Mouse (Mus musculus) natural killer cell, adult 2 months (primary cell): ENCODE measurements around the gene Glcci1.
A peak's percentile ranks its signal among the peaks of the same experiment; 100 is the strongest.
"Not testable (repeated sequence)": the region's sequence is repeated elsewhere in the genome, so short reads cannot be mapped to it uniquely, and the experiment has no call there.

Experiments
- DNase-seq, 2 experiments: peaks; one replicate each; pipeline ENCODE4 v3.0.0; 2022; ENCODE audit warnings: low spot score in 2 of 2

Gene Glcci1

GRCm38 (mm10) chr6:8495109-8495826 lies 14.1 kb upstream of the Glcci1 start:
- no peak for DNase-seq

- no peak for DNase-seq
Observed at GRCm38 (mm10) chr6:8495827-8496222, 13.6 kb upstream of the Glcci1 start.

- DNase-seq, result no peak
Observed at GRCm38 (mm10) chr6:8497234-8497867, 12.0 kb upstream of the Glcci1 start.

GRCm38 (mm10) chr6:8497868-8498257 lies 11.5 kb upstream of the Glcci1 start:
- no peak for DNase-seq

- DNase-seq, result peak in 1 of 2 experiments; percentile 43
Observed at GRCm38 (mm10) chr6:8498961-8499360, 10.4 kb upstream of the Glcci1 start.

GRCm38 (mm10) chr6:8503953-8504352 lies 5.4 kb upstream of the Glcci1 start:
- peak in 1 of 2 experiments; percentile 26 for DNase-seq

- peak in 1 of 2 experiments; percentile 82 for DNase-seq
Observed at GRCm38 (mm10) chr6:8504521-8505228, 4.7 kb upstream of the Glcci1 start.

- no peak for DNase-seq
Observed at GRCm38 (mm10) chr6:8506631-8507030, 2.8 kb upstream of the Glcci1 start.

GRCm38 (mm10) chr6:8508883-8509536 lies 390 bp upstream of the Glcci1 start:
- DNase-seq, result peak; percentile 98 to 99

- DNase-seq, result peak; percentile 7 to 29
Observed at GRCm38 (mm10) chr6:8509961-8510863, 812 bp downstream of the Glcci1 start.

GRCm38 (mm10) chr6:8510864-8511428 lies 1.5 kb downstream of the Glcci1 start:
- peak in 1 of 2 experiments; percentile 6 for DNase-seq

- DNase-seq, result no peak
Observed at GRCm38 (mm10) chr6:8511447-8511846, 2.0 kb downstream of the Glcci1 start.

GRCm38 (mm10) chr6:8512416-8512815 lies 3.0 kb downstream of the Glcci1 start:
- DNase-seq, result peak; percentile 13

- no peak for DNase-seq
Observed at GRCm38 (mm10) chr6:8519687-8520086, 10.3 kb downstream of the Glcci1 start.

- no peak for DNase-seq
Observed at GRCm38 (mm10) chr6:8521231-8521630, 11.8 kb downstream of the Glcci1 start.

GRCm38 (mm10) chr6:8524717-8525116 lies 15.3 kb downstream of the Glcci1 start:
- DNase-seq, result no peak

- peak; percentile 39 to 64 for DNase-seq
Observed at GRCm38 (mm10) chr6:8531104-8531894, 21.9 kb downstream of the Glcci1 start.

- DNase-seq, result no peak
Observed at GRCm38 (mm10) chr6:8536944-8537343, 27.5 kb downstream of the Glcci1 start.

- DNase-seq, result not testable (repeated sequence)
Observed at GRCm38 (mm10) chr6:8541531-8541930, 32.1 kb downstream of the Glcci1 start.

GRCm38 (mm10) chr6:8544822-8545221 lies 35.4 kb downstream of the Glcci1 start:
- no peak for DNase-seq
